Mouse (Mus musculus): ENCODE measurements around the gene Kazald1.

DNA sequence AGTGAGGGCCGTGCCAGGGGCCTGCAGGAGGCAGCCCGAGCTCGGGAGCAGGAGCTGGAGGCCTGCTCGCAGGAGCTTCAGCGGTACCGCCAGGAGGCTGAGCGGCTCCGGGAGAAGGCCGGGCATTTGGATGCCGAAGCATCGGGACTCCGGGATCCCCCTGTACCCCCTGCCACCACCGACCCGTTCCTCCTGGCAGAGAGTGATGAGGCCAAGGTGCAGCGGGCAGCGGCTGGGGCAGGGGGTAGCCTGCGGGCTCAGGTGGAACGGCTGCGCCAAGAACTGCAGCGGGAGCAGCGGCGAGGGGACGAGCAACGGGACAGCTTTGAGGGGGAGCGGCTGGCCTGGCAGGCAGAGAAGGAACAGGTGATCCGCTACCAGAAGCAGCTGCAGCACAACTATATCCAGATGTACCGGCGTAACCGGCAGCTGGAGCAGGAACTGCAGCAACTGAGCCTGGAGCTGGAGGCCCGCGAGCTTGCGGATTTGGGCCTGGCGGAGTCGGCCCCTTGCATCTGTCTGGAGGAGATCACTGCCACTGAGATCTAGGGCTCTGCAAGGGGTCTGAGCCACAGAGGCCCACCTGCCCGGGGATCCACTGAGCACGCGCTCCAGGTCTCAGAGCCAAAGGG lies 49.0 kb upstream of the Kazald1 start:
- TF ChIP-seq POLR2A (IDR thresholded peaks at IDR 0.05; ENCODE audit: control insufficient read depth, low read depth, low read length), result no peak
- no peak for TF ChIP-seq CTCF (IDR thresholded peaks at IDR 0.05; ENCODE audit: control insufficient read depth, insufficient read depth, insufficient replicate concordance, low read depth, low read length)

All from testis, adult 2 months (tissue).